Mouse (Mus musculus): ENCODE data around the gene Slpi. TPM values are rescaled to one million over a fixed set of nuclear protein-coding genes. Genes with fewer than 3 reads are reported as not detected.
A peak's percentile ranks its signal among the peaks of the same experiment; 100 is the strongest.

The Slpi gene
- polyA plus RNA-seq, 1 experiment from 2014 or later = 26.6 TPM

- Histone ChIP-seq H3K27ac (ENCODE audit: low read length) (no peak overlapping the region), H3K4me1 (ENCODE audit: control insufficient read depth, low read depth, low read length) (no peaks in the 10 kb centered on the region), H3K4me3 (ENCODE audit: low read depth, low read length) (no peak overlapping the region), H3K4me2 (ENCODE audit: low read depth, low read length) (no peak overlapping the region), H3K9ac (ENCODE audit: low read depth, low read length) (no peak overlapping the region), H3K36me3 (ENCODE audit: control insufficient read depth, insufficient read depth) (peaks cover 8% of the 10 kb centered on the region), H3K9me3 (replicated peaks; ENCODE audit: control insufficient read depth, low read length) (no peaks in the 10 kb centered on the region), H3K27me3 (ENCODE audit: control insufficient read depth, insufficient read depth, low read depth, low read length) (no peaks in the 10 kb centered on the region)
- ATAC-seq (ENCODE audit: low read depth) = no peak
- WGBS (ENCODE audit: insufficient replicate concordance) = 70% methylated on average over 8 of the region's 8 CpGs
These were observed 35.5 kb upstream of the Slpi start for GRCm38 (mm10) chr2:164424406-164424805.

GRCm38 (mm10) chr2:164423464-164423863, 34.6 kb upstream of the Slpi start:
- peaks cover 8% of the 10 kb centered on the region for H3K36me3 ChIP-seq (ENCODE audit: control insufficient read depth, insufficient read depth)
- no peak for ATAC-seq (ENCODE audit: low read depth)
- H3K27me3 ChIP-seq (ENCODE audit: control insufficient read depth, insufficient read depth, low read depth, low read length) = no peaks in the 10 kb centered on the region
- no peak overlapping the region for H3K4me2 ChIP-seq (ENCODE audit: low read depth, low read length)
- WGBS (ENCODE audit: insufficient replicate concordance) = 66% methylated on average over 11 of the region's 11 CpGs
- no peaks in the 10 kb centered on the region for H3K9me3 ChIP-seq (replicated peaks; ENCODE audit: control insufficient read depth, low read length)
- no peak overlapping the region for H3K4me3 ChIP-seq (ENCODE audit: low read depth, low read length)
- H3K9ac ChIP-seq (ENCODE audit: low read depth, low read length) = no peak overlapping the region
- peak overlapping the region; percentile 30; the same call in 1 of the 2 replicates for H3K27ac ChIP-seq (ENCODE audit: low read length)
- no peaks in the 10 kb centered on the region for H3K4me1 ChIP-seq (ENCODE audit: control insufficient read depth, low read depth, low read length)

- Histone ChIP-seq H3K4me1 (ENCODE audit: control insufficient read depth, low read depth, low read length) (no peaks in the 10 kb centered on the region; the same call in 1 of the 2 replicates), H3K27ac (ENCODE audit: low read length) (0 out of 2 replicates have a peak overlapping the region, but pooled peaks have one; percentile 1), H3K4me2 (ENCODE audit: low read depth, low read length) (no peak overlapping the region), H3K9ac (ENCODE audit: low read depth, low read length) (no peak overlapping the region), H3K27me3 (ENCODE audit: control insufficient read depth, insufficient read depth, low read depth, low read length) (no peaks in the 10 kb centered on the region), H3K36me3 (ENCODE audit: control insufficient read depth, insufficient read depth) (peaks cover 8% of the 10 kb centered on the region), H3K4me3 (ENCODE audit: low read depth, low read length) (no peak overlapping the region), H3K9me3 (replicated peaks; ENCODE audit: control insufficient read depth, low read length) (no peaks in the 10 kb centered on the region)
- 64% methylated on average over 15 of the region's 15 CpGs for WGBS (ENCODE audit: insufficient replicate concordance)
- peak; percentile 28; the same call in 1 of the 2 replicates for ATAC-seq (ENCODE audit: low read depth)
These were observed 33.9 kb upstream of the Slpi start for GRCm38 (mm10) chr2:164422675-164423393.

GRCm38 (mm10) chr2:164421979-164422378, 33.1 kb upstream of the Slpi start:
- Histone ChIP-seq H3K36me3 (ENCODE audit: control insufficient read depth, insufficient read depth) (peaks cover 8% of the 10 kb centered on the region), H3K4me3 (ENCODE audit: low read depth, low read length) (no peak overlapping the region), H3K27me3 (ENCODE audit: control insufficient read depth, insufficient read depth, low read depth, low read length) (no peaks in the 10 kb centered on the region), H3K27ac (ENCODE audit: low read length) (0 out of 2 replicates have a peak overlapping the region, but pooled peaks have one; percentile 22), H3K9ac (ENCODE audit: low read depth, low read length) (no peak overlapping the region), H3K4me1 (ENCODE audit: control insufficient read depth, low read depth, low read length) (no peaks in the 10 kb centered on the region; the same call in 1 of the 2 replicates), H3K9me3 (replicated peaks; ENCODE audit: control insufficient read depth, low read length) (no peaks in the 10 kb centered on the region), H3K4me2 (ENCODE audit: low read depth, low read length) (no peak overlapping the region)
- ATAC-seq (ENCODE audit: low read depth) = no peak
- 70% methylated on average over 8 of the region's 8 CpGs for WGBS (ENCODE audit: insufficient replicate concordance)

- WGBS (ENCODE audit: insufficient replicate concordance) = 57% methylated on average over 7 of the region's 7 CpGs
- Histone ChIP-seq H3K27ac (ENCODE audit: low read length) (no peak overlapping the region), H3K4me1 (ENCODE audit: control insufficient read depth, low read depth, low read length) (no peaks in the 10 kb centered on the region; the same call in 1 of the 2 replicates), H3K4me3 (ENCODE audit: low read depth, low read length) (no peak overlapping the region), H3K27me3 (ENCODE audit: control insufficient read depth, insufficient read depth, low read depth, low read length) (no peaks in the 10 kb centered on the region), H3K36me3 (ENCODE audit: control insufficient read depth, insufficient read depth) (peaks cover 8% of the 10 kb centered on the region), H3K9ac (ENCODE audit: low read depth, low read length) (no peak overlapping the region), H3K9me3 (replicated peaks; ENCODE audit: control insufficient read depth, low read length) (no peaks in the 10 kb centered on the region), H3K4me2 (ENCODE audit: low read depth, low read length) (no peak overlapping the region)
- ATAC-seq (ENCODE audit: low read depth) = no peak
These were observed 32.4 kb upstream of the Slpi start for GRCm38 (mm10) chr2:164421306-164421705.

GRCm38 (mm10) chr2:164419489-164419888, 30.6 kb upstream of the Slpi start:
- no peak overlapping the region for H3K27ac ChIP-seq (ENCODE audit: low read length)
- no peaks in the 10 kb centered on the region for H3K27me3 ChIP-seq (ENCODE audit: control insufficient read depth, insufficient read depth, low read depth, low read length)
- H3K4me2 ChIP-seq (ENCODE audit: low read depth, low read length) = no peak overlapping the region
- 5% methylated on average over 3 of the region's 3 CpGs for WGBS (ENCODE audit: insufficient replicate concordance)
- H3K4me3 ChIP-seq (ENCODE audit: low read depth, low read length) = no peak overlapping the region
- H3K9me3 ChIP-seq (replicated peaks; ENCODE audit: control insufficient read depth, low read length) = no peaks in the 10 kb centered on the region
- no peak for ATAC-seq (ENCODE audit: low read depth)
- no peaks in the 10 kb centered on the region; the same call in 1 of the 2 replicates for H3K4me1 ChIP-seq (ENCODE audit: control insufficient read depth, low read depth, low read length)
- no peak overlapping the region for H3K9ac ChIP-seq (ENCODE audit: low read depth, low read length)
- H3K36me3 ChIP-seq (ENCODE audit: control insufficient read depth, insufficient read depth) = peaks cover 3% of the 10 kb centered on the region

GRCm38 (mm10) chr2:164418308-164418875, 29.5 kb upstream of the Slpi start:
- 34% methylated on average over 3 of the region's 3 CpGs for WGBS (ENCODE audit: insufficient replicate concordance)
- H3K9me3 ChIP-seq (replicated peaks; ENCODE audit: control insufficient read depth, low read length) = no peaks in the 10 kb centered on the region
- no peaks in the 10 kb centered on the region; the same call in 1 of the 2 replicates for H3K27me3 ChIP-seq (ENCODE audit: control insufficient read depth, insufficient read depth, low read depth, low read length)
- no peak for ATAC-seq (ENCODE audit: low read depth)
- no peak overlapping the region for H3K27ac ChIP-seq (ENCODE audit: low read length)
- no peak overlapping the region for H3K4me3 ChIP-seq (ENCODE audit: low read depth, low read length)
- H3K4me1 ChIP-seq (ENCODE audit: control insufficient read depth, low read depth, low read length) = no peaks in the 10 kb centered on the region; the same call in 1 of the 2 replicates
- no peak overlapping the region for H3K9ac ChIP-seq (ENCODE audit: low read depth, low read length)
- no peak overlapping the region for H3K4me2 ChIP-seq (ENCODE audit: low read depth, low read length)
- H3K36me3 ChIP-seq (ENCODE audit: control insufficient read depth, insufficient read depth) = no peaks in the 10 kb centered on the region

GRCm38 (mm10) chr2:164417198-164417597, 28.3 kb upstream of the Slpi start:
- WGBS (ENCODE audit: insufficient replicate concordance) = 1% methylated on average over 2 of the region's 2 CpGs
- Histone ChIP-seq H3K9me3 (replicated peaks; ENCODE audit: control insufficient read depth, low read length) (no peaks in the 10 kb centered on the region), H3K4me1 (ENCODE audit: control insufficient read depth, low read depth, low read length) (no peaks in the 10 kb centered on the region; the same call in 1 of the 2 replicates), H3K36me3 (ENCODE audit: control insufficient read depth, insufficient read depth) (no peaks in the 10 kb centered on the region), H3K27ac (ENCODE audit: low read length) (no peak overlapping the region), H3K4me2 (ENCODE audit: low read depth, low read length) (no peak overlapping the region), H3K4me3 (ENCODE audit: low read depth, low read length) (no peak overlapping the region), H3K9ac (ENCODE audit: low read depth, low read length) (no peak overlapping the region), H3K27me3 (ENCODE audit: control insufficient read depth, insufficient read depth, low read depth, low read length) (no peaks in the 10 kb centered on the region; the same call in 1 of the 2 replicates)
- no peak for ATAC-seq (ENCODE audit: low read depth)

GRCm38 (mm10) chr2:164414581-164414980, 25.7 kb upstream of the Slpi start:
- Histone ChIP-seq H3K9me3 (replicated peaks; ENCODE audit: control insufficient read depth, low read length) (no peaks in the 10 kb centered on the region), H3K9ac (ENCODE audit: low read depth, low read length) (no peak overlapping the region), H3K36me3 (ENCODE audit: control insufficient read depth, insufficient read depth) (no peaks in the 10 kb centered on the region), H3K4me2 (ENCODE audit: low read depth, low read length) (no peak overlapping the region), H3K4me3 (ENCODE audit: low read depth, low read length) (no peak overlapping the region), H3K27me3 (ENCODE audit: control insufficient read depth, insufficient read depth, low read depth, low read length) (peaks cover 5% of the 10 kb centered on the region), H3K4me1 (ENCODE audit: control insufficient read depth, low read depth, low read length) (no peaks in the 10 kb centered on the region; the same call in 1 of the 2 replicates), H3K27ac (ENCODE audit: low read length) (no peak overlapping the region)
- no peak for ATAC-seq (ENCODE audit: low read depth)
- 47% methylated on average over 10 of the region's 10 CpGs for WGBS (ENCODE audit: insufficient replicate concordance)

Data from liver, embryonic 16.5 days (tissue).